19 mouse cellular contexts compared by ENCODE assay signal in the genomic region with DNA sequence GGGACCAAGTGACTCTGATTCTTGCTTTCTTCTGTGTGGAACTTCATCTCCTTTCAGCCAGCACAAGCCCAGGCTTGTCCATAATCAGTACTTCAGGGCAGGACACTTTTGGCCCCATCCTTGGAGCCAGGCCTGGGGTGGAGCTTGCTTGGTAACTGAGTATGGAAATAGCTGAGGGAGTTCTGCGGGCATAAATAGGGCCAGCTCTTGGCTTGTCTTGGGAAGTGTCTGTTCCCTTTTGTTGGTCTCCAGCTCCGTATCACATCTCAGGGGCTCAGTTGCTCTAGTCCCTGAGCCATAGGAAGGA. TPM values are rescaled to one million over a fixed set of nuclear protein-coding genes. Genes with fewer than 3 reads are reported as not detected.
DNase-seq lines count a peak whose midpoint lies in the region; ATAC-seq and TF ChIP-seq lines count a peak whose summit lies in the region.
"Had no signal": no experiment of that assay in that cellular context is flagged by ENCODE, and none has a peak within 500 bp of the region (broad histone marks: within the 10 kb centered on the region; RNA-seq: fewer than 3 reads in every experiment).

No protein-coding gene starts in this region.

- H3K4me3 ChIP-seq in heart, embryonic 14.5 days (ENCODE audit: control insufficient read depth in 1 of 2, insufficient read depth in 1 of 2, low read depth in 1 of 2, low read length in 2 of 2) = no peak overlapping the region
- no peak overlapping the region for H3K4me3 ChIP-seq in heart, embryonic 11.5 days (ENCODE audit: low read depth, low read length)
- H3K4me3 ChIP-seq in brown adipose tissue, adult 24 weeks (ENCODE audit: insufficient read depth, low read depth, low read length) = no peak overlapping the region
- H3K4me3 ChIP-seq in stomach, postnatal 0 days (ENCODE audit: low read depth, low read length) = no peak overlapping the region
- H3K4me3 ChIP-seq: neural tube, embryonic 12.5 days had no signal

- H3K4me2 ChIP-seq in heart, embryonic 14.5 days (ENCODE audit: low read length) = no peak overlapping the region
- no peak overlapping the region for H3K4me2 ChIP-seq in heart, embryonic 11.5 days
- H3K4me2 ChIP-seq in stomach, postnatal 0 days (replicated peaks; ENCODE audit: low read depth) = no peak overlapping the region
- H3K4me2 ChIP-seq: neural tube, embryonic 12.5 days had no signal

- no peak for TF ChIP-seq CTCF in stomach, postnatal 0 days (IDR thresholded peaks at IDR 0.05; ENCODE audit: low read depth)

- H3K36me3 ChIP-seq in heart, embryonic 14.5 days (ENCODE audit: control insufficient read depth, insufficient read depth, low read length) = no peaks in the 10 kb centered on the region
- H3K36me3 ChIP-seq in heart, embryonic 11.5 days (ENCODE audit: control insufficient read depth, insufficient read depth, low read length) = no peaks in the 10 kb centered on the region
- no peaks in the 10 kb centered on the region for H3K36me3 ChIP-seq in stomach, postnatal 0 days (ENCODE audit: control insufficient read depth, insufficient read depth, low read length)
- H3K36me3 ChIP-seq: neural tube, embryonic 12.5 days had no signal

- peak; percentile 41 for DNase-seq in urinary bladder, postnatal 14 days (ENCODE audit: low spot score)
- no peak for DNase-seq in urinary bladder, postnatal 25 days (ENCODE audit: low spot score)
- DNase-seq in stomach, postnatal 0 days (ENCODE audit: low spot score) = no peak
- no peak for DNase-seq in thymus, postnatal 36 days
- no peak for DNase-seq in urinary bladder, adult 18-20 months (ENCODE audit: low spot score in 2 of 2)
- DNase-seq: cerebellum, adult 11 months; lung, adult 18-20 months; lung, postnatal 36 days; right cerebral cortex, postnatal 4 days; thymus, adult 2 months had no signal

- TF ChIP-seq EP300 in stomach, postnatal 0 days (optimal IDR thresholded peaks at IDR 0.05) = no peak

- 0 out of 2 replicates have a peak overlapping the region, but pooled peaks have one; percentile 36 for H3K9ac ChIP-seq in heart, embryonic 14.5 days (ENCODE audit: low read length)
- no peak overlapping the region for H3K9ac ChIP-seq in heart, embryonic 11.5 days (ENCODE audit: low read depth, low read length)
- no peak overlapping the region for H3K9ac ChIP-seq in stomach, postnatal 0 days (ENCODE audit: low read length)
- H3K9ac ChIP-seq: neural tube, embryonic 12.5 days had no signal

- peak overlapping the region in 1 of 2 experiments; percentile 69; a peak in 1 of 4 replicates for H3K27ac ChIP-seq in heart, embryonic 14.5 days (replicated peaks in 1 of 2; ENCODE audit: control insufficient read depth in 1 of 2, insufficient read depth in 1 of 2, low read depth in 2 of 2, low read length in 2 of 2)
- H3K27ac ChIP-seq in heart, embryonic 11.5 days (ENCODE audit: low read depth, low read length) = no peak overlapping the region
- 0 out of 2 replicates have a peak overlapping the region, but pooled peaks have one; percentile 9 for H3K27ac ChIP-seq in brown adipose tissue, adult 24 weeks (replicated peaks; ENCODE audit: low read depth, low read length)
- H3K27ac ChIP-seq in stomach, postnatal 0 days (replicated peaks) = peak overlapping the region; percentile 35; the same call in 1 of the 2 replicates
- H3K27ac ChIP-seq: neural tube, embryonic 12.5 days had no signal

- no peaks in the 10 kb centered on the region for H3K27me3 ChIP-seq in heart, embryonic 14.5 days (ENCODE audit: control insufficient read depth, insufficient read depth, low read length)
- H3K27me3 ChIP-seq in heart, embryonic 11.5 days (ENCODE audit: control insufficient read depth, insufficient read depth, low read length) = no peaks in the 10 kb centered on the region
- H3K27me3 ChIP-seq in stomach, postnatal 0 days (ENCODE audit: control insufficient read depth, insufficient read depth, low read length) = no peaks in the 10 kb centered on the region
- H3K27me3 ChIP-seq: neural tube, embryonic 12.5 days; Patski had no signal

- WGBS in heart, embryonic 14.5 days = 64% methylated on average over 2 of the region's 2 CpGs
- 67% methylated on average over 2 of the region's 2 CpGs for WGBS in heart, embryonic 11.5 days (ENCODE audit: insufficient replicate concordance)
- WGBS in stomach, postnatal 0 days = 50% methylated on average over 2 of the region's 2 CpGs

- no peaks in the 10 kb centered on the region for H3K9me3 ChIP-seq in heart, embryonic 14.5 days (ENCODE audit: control insufficient read depth, low read length)
- H3K9me3 ChIP-seq in heart, embryonic 11.5 days (replicated peaks; ENCODE audit: control insufficient read depth, low read length) = no peaks in the 10 kb centered on the region
- no peaks in the 10 kb centered on the region for H3K9me3 ChIP-seq in stomach, postnatal 0 days (ENCODE audit: control insufficient read depth, low read length)
- H3K9me3 ChIP-seq: neural tube, embryonic 12.5 days had no signal

- ATAC-seq in heart, embryonic 14.5 days (ENCODE audit: insufficient number of reproducible peaks, insufficient read depth, low FRiP score, low read depth) = no peak
- no peak for ATAC-seq in heart, embryonic 11.5 days (replicated peaks; ENCODE audit: insufficient number of reproducible peaks, low FRiP score, low TSS enrichment)
- ATAC-seq in stomach, postnatal 0 days (ENCODE audit: low FRiP score, low TSS enrichment) = no peak
- ATAC-seq: forebrain, embryonic 14.5 days; inflammation-experienced regulatory T-cells, adult 6 months; Patski had no signal

- H3K4me1 ChIP-seq in heart, embryonic 14.5 days (ENCODE audit: control insufficient read depth in 2 of 2, insufficient read depth in 2 of 2, low read length in 2 of 2) = peaks cover 23 to 27% of the 10 kb centered on the region in 2 experiments
- peaks cover 10% of the 10 kb centered on the region for H3K4me1 ChIP-seq in heart, embryonic 11.5 days (ENCODE audit: control insufficient read depth, insufficient read depth, low read length)
- peaks cover 15% of the 10 kb centered on the region for H3K4me1 ChIP-seq in brown adipose tissue, adult 24 weeks (ENCODE audit: control insufficient read depth, insufficient read depth, insufficient read length, low read length)
- peaks cover 7% of the 10 kb centered on the region for H3K4me1 ChIP-seq in stomach, postnatal 0 days (replicated peaks; ENCODE audit: control insufficient read depth, insufficient read depth)
- H3K4me1 ChIP-seq: neural tube, embryonic 12.5 days had no signal

RNA-seq across cellular contexts. Expression of a gene that starts 13.3 kb away (rescaled TPM):
- not detected in 2 replicates for polyA plus RNA-seq in heart, embryonic 14.5 days (2014; fragmentation: Nextera tagmentation; extraction: Ambion mirVana)
- polyA plus RNA-seq in heart, embryonic 11.5 days (2014; fragmentation: Nextera tagmentation; extraction: Ambion mirVana) = not detected in 2 replicates
- polyA plus RNA-seq in brown adipose tissue, adult 24 weeks (2012; ENCODE audit: insufficient read depth, insufficient read length, missing spikeins) = 2.1 and 3.2 TPM in 2 replicates
- 0.11 and 0.12 TPM in 2 replicates for polyA plus RNA-seq in stomach, postnatal 0 days (2015; fragmentation: Nextera tagmentation; extraction: Ambion mirVana)
- polyA plus RNA-seq: inflammation-experienced regulatory T-cells, adult 6 months; kidney, embryonic 16.5 days had no signal

RNA-seq across cellular contexts. Expression of a gene that starts 22.9 kb away (rescaled TPM):
- polyA plus RNA-seq in heart, embryonic 14.5 days (2014; fragmentation: Nextera tagmentation; extraction: Ambion mirVana) = 0.74 and 0.76 TPM in 2 replicates
- polyA plus RNA-seq in heart, embryonic 11.5 days (2014; fragmentation: Nextera tagmentation; extraction: Ambion mirVana) = 0.72 and 1.6 TPM in 2 replicates
- polyA plus RNA-seq in brown adipose tissue, adult 24 weeks (2012; ENCODE audit: insufficient read depth, insufficient read length, missing spikeins) = 3.3 and 5.7 TPM in 2 replicates
- 1.6 and 1.8 TPM in 2 replicates for polyA plus RNA-seq in stomach, postnatal 0 days (2015; fragmentation: Nextera tagmentation; extraction: Ambion mirVana)
- polyA plus RNA-seq: inflammation-experienced regulatory T-cells, adult 6 months had no signal

RNA-seq across cellular contexts. Expression of a gene that starts 29.6 kb away (rescaled TPM):
- not detected in 2 replicates for polyA plus RNA-seq in heart, embryonic 14.5 days (2014; fragmentation: Nextera tagmentation; extraction: Ambion mirVana)
- not detected in 2 replicates for polyA plus RNA-seq in heart, embryonic 11.5 days (2014; fragmentation: Nextera tagmentation; extraction: Ambion mirVana)
- not detected in 2 replicates for polyA plus RNA-seq in brown adipose tissue, adult 24 weeks (2012; ENCODE audit: insufficient read depth, insufficient read length, missing spikeins)
- not detected in 2 replicates for polyA plus RNA-seq in stomach, postnatal 0 days (2015; fragmentation: Nextera tagmentation; extraction: Ambion mirVana)
- polyA plus RNA-seq: forebrain, embryonic 14.5 days; inflammation-experienced regulatory T-cells, adult 6 months; midbrain, postnatal 0 days; neural tube, embryonic 12.5 days had no signal

RNA-seq across cellular contexts. Expression of a gene that starts 40.9 kb away (rescaled TPM):
- 11.8 and 13.2 TPM in 2 replicates for polyA plus RNA-seq in heart, embryonic 14.5 days (2014; fragmentation: Nextera tagmentation; extraction: Ambion mirVana)
- polyA plus RNA-seq in heart, embryonic 11.5 days (2014; fragmentation: Nextera tagmentation; extraction: Ambion mirVana) = 9.7 and 10.2 TPM in 2 replicates
- 8.4 and 9.0 TPM in 2 replicates for polyA plus RNA-seq in brown adipose tissue, adult 24 weeks (2012; ENCODE audit: insufficient read depth, insufficient read length, missing spikeins)
- polyA plus RNA-seq in stomach, postnatal 0 days (2015; fragmentation: Nextera tagmentation; extraction: Ambion mirVana) = 21.3 and 23.5 TPM in 2 replicates

RNA-seq across cellular contexts. Expression of a gene that starts 41.5 kb away (rescaled TPM):
- 24.4 and 28.3 TPM in 2 replicates for polyA plus RNA-seq in heart, embryonic 14.5 days (2014; fragmentation: Nextera tagmentation; extraction: Ambion mirVana)
- 24.8 and 26.9 TPM in 2 replicates for polyA plus RNA-seq in heart, embryonic 11.5 days (2014; fragmentation: Nextera tagmentation; extraction: Ambion mirVana)
- 8.6 and 9.6 TPM in 2 replicates for polyA plus RNA-seq in brown adipose tissue, adult 24 weeks (2012; ENCODE audit: insufficient read depth, insufficient read length, missing spikeins)
- polyA plus RNA-seq in stomach, postnatal 0 days (2015; fragmentation: Nextera tagmentation; extraction: Ambion mirVana) = 10.2 and 11.7 TPM in 2 replicates
